Mouse (Mus musculus): ENCODE data around the gene Gtpbp3. TPM values are rescaled to one million over a fixed set of nuclear protein-coding genes. Genes with fewer than 3 reads are reported as not detected.

The Gtpbp3 gene
- total RNA-seq, 2 experiments from 2014 or later: 17.8 to 19.1 TPM

DNA sequence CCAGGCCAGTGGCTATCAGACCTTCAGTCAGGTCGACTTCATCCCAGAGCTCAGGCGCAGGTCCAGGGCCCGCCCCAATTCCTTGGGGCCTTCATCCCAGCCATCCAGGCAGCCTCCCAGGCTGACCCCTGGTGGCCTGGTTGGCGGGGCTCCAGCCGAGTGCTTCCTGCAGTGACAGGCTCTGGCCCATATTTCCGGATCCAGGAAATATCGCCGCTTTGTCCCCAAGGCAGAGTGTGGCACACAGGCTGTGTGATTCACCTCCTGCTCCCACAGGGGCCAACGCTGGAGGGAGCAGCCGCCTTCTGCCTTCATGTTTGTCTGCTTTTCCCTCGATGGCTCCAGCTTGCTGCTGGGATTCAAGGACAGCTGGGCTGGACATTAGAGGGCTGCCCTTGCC lies 8.6 kb downstream of the Gtpbp3 start:
- peak; percentile 80 to 89 for DNase-seq (ENCODE audit: low spot score in 2 of 2)

DNA sequence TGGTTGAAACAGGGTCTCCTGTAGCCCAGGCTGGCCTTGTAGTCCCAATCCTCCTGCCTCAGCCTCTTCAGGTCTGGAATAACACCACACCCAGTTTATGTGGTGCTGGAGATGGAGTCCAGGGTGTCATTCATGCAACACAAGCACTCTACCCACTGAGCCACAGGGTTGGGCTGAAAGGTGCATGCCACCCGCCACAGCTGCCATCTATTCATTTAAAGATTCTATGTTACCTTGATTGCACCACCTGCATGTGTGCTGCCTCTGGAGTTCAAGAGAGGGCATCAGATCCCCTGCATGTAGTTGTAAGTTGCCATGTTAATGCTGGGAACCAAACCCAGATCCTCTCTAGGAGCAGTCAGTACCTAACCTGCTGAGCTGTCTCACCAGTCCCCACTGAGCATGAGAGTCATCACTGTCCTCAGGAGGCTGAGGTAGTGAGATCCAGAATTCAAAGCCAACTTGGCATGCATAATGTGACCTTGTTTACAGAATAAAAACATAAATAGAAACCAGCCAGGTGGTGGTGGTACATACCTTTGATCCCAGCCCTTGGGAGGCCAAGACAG lies 9.3 kb downstream of the Gtpbp3 start:
- no peak for DNase-seq (ENCODE audit: low spot score in 2 of 2)

DNA sequence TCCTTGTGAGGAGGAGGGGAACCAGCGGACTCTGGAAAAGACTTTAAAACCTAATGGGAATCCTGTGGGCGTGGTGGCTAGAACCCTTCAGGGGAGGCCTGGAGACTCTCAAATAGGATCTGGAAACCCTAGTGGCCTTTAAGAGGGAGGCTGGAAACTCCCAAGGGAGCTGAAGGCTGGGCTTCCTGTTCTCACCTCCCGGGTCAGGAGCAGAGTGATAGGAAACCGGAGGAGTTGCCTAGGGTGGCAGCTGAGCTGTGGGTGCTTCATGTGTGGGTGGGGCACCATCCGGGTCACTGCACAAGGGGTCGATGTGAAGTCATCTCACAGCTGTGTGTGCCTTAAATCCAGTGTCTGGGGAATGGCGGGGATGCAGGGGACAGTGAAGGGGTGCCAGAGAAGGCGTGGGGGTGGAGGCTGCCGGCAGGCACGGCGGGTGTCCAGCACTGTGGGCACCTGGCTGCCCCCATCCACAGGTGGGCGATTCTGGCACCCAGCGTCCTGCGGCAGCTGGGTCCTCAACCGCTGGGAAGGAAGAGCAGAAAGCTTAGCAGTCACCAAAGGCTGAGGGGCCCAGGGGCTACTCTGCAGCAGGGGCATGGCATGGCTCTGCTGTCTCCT lies 10.1 kb downstream of the Gtpbp3 start:
- no peak for DNase-seq (ENCODE audit: low spot score in 2 of 2)

DNA sequence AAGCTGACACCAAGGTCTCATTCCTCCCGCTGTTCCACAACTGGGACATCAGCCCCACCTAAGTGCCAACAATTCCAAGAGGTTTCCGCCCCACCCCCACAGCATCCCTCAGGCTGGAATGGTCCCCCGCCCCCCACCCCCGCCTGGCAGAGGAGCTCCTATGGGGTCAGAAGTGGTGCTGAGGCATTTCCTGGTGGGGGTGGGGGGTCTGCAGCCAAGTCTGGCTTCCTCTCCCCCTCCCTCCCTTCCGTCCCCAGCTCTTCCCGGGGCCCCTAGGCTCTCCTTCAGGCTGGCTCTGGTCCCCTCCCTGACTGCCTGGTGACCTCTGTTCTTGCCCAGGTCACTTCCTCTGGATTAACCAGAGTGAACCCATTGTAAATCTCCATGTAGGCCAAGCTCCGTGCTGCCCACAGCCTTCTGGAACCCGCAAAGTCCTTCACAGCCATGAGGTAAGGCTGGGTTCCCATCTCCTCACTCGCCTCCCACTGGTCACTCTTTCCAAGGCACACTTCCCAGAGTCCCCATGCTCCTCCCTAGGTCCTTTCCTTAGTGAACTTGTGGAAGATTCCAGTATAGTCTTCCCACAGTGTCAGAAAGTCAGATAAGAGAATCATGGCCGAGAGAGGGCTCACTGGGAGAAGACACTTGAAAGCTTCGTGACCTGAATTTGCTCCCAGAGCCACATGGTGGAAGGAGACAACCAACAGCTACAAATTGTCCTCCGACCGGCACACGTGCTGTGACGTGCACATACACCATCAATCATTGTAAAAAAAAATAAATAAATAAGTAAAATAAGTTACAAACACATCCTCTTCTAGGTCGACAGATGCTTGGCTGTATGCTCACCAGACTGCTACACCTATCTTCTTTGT lies 11.2 kb downstream of the Gtpbp3 start:
- DNase-seq (ENCODE audit: low spot score in 2 of 2): no peak

DNA sequence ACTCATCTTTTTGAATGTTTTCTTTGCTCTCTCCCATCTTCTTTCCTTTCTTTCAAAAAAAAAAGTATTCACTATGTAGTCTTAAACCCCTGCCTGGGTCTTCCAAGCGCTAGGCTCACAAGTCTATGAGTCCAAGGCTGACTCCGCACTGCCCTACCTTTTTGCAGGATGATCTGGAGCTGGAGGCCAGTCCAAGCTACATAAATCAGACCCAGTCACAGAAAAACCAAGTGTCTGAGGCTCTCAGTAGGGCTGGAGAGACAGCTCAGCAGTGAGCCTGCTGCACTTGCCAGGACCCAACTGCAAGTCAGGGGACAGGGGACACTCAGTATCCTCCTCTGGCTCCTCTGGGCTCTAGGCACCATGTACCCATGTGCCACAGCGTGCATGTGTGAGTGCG lies 16.4 kb downstream of the Gtpbp3 start:
- no peak for DNase-seq (ENCODE audit: low spot score in 2 of 2)

DNA sequence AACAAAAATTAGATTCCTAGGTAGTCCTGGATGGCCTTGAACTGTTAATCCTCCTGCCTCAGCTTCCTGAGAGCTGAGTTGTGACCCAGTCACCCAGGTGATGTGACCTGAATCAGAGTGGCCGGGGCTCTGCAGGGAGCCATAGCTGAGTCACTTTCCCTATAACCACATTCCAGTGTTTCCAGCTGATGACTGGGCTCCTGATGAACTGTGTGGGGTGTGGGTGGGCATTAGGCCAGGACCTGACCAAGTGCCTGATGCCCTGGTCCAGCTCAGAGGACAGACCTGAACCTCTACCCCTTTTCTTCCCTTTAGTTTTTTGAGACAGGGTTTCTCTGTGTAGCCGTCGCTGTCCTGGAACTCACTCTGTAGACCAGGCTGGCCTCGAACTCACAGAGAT lies 17.4 kb downstream of the Gtpbp3 start:
- DNase-seq (ENCODE audit: low spot score in 2 of 2): no peak

DNA sequence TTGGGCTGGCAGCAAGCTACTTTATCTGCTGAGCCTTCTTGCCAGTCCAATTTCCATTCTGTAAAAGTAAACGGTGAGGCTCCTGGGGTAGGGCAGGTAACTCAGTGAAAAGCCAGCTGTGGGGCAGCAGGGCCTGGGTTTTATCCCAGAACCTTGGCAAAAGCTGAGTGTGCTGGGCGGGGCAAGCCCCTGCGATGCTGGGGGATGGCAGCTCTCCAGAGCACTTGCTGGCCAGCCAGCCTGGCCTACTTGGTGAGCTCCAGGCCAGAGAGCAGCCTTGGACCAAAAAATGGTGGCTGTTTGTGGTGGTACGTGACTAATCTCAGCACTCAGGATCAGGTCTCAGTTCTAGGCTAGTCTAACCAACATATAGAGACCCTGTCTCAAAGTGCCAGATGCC lies 18.1 kb downstream of the Gtpbp3 start:
- no peak for DNase-seq (ENCODE audit: low spot score in 2 of 2)

DNA sequence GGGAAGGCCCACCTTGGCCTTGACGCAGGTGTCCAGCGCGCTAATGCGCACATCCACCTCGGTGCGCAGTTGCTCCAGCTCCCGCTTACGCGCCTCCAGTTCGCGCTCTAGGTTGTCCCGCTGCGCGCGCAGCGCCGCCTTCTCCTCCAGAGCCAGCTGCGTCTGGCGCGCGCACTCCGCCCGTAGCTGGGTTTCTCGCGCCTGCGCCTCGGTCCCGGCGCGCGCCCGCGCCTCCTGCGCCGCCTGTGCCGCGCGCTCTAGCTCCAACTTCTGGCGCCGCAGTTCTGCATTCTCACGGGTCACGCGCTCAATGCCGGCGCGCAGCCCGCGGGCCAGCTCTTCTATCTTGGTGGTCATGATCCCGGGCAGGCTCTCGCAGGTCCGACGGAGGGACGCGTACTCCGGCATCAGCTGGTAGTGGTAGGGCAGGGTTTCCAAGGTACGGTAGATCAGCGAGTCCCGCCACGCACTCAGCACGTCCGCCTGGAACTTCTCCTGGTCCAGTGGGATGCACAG lies 19.7 kb downstream of the Gtpbp3 start:
- DNase-seq (ENCODE audit: low spot score in 2 of 2): peak; percentile 60 to 80

DNA sequence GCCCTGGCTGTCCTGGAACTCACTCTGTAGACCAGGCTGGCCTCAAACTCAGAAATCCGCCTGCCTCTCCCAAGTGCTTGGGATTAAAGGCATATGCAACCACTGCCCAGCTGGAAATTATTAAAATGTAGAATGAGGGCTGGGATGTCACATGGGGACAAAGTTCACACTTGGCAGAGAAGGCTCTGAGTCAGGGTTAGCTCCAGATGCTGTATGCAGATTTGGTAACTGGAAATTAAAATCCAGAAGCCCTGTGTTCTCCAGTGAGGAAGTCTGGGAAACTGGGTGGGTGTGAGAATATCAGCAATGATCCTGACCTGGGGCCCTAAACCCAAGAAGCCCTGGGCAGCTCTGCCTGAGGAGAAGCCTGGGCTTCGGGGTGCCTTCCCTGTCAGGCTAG lies 21.4 kb downstream of the Gtpbp3 start:
- no peak for DNase-seq (ENCODE audit: low spot score in 2 of 2)

DNA sequence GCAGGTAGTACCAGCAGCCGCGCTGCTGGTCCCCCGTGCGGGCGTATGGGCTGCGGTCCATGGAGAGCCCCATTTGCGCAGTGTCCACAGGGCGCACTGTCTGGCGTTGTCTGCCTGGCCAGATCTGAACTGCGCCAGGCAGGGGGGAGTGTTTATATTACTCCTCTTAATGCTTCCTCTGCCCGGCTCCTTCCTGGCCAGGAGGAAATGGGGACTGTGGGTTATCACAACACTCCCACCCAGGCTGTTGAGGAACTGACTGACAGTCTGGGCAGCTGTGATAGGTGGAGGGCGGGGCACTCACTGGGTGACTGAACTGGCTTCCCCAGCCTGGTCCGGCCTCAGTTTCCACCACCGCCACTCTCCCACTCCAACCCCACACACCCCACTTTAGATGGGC lies 23.7 kb downstream of the Gtpbp3 start, which contains the start of gene Plvap:
TSS of gene Plvap (minus strand) at position 109 of the 400 bp plus-strand sequence.
- DNase-seq (ENCODE audit: low spot score in 2 of 2): no peak

DNA sequence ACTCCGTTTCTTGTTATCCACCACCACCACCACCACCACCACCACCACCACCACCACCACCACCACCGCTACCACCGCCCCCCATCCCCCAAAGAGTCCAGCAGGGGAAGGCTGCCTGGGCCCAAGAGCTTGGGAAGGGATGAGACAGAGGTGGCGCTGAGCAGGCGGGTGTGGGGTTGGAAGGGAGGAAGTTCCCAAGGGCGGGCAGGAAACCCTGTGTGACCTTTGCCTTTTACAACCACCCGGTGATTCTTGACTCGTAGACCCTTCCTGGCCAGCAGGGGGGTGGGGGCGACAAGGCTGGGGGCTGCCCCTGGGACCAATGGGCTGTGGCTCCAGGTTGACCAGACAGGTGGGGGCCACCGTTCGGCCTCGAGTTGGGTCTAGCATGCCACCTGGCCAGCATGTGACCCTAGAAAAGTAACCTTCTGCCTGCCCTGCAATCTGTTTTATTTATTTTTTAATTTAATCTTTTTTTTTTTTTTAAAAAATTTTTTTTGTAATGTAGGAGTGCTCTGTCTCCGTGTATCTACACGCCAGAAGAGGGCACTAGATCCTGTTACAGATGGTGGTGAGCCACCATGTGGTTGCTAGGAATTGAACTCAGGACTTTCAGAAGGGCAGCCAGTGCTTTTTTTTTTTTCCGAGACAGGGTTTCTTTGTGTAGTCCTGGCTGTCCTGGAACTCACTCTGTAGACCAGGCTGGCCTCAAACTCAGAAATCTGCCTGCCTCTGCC lies 25.3 kb downstream of the Gtpbp3 start:
- DNase-seq (ENCODE audit: low spot score in 2 of 2): no peak

DNA sequence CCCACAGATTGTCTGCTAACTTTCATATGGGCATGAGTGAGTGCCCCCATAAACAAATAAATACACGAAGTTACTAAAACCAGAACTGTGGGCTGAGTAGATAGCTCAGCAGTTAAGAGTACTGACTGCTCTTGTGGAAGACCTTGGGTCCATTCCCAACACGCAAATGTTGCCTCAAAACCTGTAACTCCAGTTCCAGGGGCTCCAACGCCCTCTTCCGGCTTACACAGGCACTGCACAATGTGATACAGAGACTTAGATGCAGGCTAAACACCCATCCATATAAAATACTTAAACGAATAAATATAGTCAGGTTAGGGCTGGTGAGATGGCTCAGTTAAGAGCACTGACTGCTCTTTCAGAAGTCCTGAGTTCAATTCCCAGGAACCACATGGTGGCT lies 27.1 kb downstream of the Gtpbp3 start:
- DNase-seq (ENCODE audit: low spot score in 2 of 2): no peak

DNA sequence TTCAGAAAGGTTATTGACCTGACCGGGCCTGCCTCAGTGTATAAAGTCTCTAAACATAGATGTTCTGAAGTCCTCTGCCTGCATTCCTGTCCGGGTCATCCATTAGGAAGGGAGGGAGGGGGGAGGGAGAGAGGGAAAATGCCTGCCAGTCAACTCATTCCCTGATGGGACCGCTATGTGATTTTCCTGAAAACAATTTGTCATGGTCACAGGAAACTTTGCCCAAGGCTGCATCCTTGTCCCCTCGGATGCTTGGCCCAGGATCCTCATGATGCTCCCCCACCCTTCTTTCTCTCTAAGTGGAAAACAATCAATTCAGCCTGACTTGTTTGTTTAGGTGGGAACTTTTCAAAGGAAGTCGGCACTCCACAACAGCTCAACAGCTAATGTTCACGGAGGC lies 28.9 kb downstream of the Gtpbp3 start:
- no peak for DNase-seq (ENCODE audit: low spot score in 2 of 2)

DNA sequence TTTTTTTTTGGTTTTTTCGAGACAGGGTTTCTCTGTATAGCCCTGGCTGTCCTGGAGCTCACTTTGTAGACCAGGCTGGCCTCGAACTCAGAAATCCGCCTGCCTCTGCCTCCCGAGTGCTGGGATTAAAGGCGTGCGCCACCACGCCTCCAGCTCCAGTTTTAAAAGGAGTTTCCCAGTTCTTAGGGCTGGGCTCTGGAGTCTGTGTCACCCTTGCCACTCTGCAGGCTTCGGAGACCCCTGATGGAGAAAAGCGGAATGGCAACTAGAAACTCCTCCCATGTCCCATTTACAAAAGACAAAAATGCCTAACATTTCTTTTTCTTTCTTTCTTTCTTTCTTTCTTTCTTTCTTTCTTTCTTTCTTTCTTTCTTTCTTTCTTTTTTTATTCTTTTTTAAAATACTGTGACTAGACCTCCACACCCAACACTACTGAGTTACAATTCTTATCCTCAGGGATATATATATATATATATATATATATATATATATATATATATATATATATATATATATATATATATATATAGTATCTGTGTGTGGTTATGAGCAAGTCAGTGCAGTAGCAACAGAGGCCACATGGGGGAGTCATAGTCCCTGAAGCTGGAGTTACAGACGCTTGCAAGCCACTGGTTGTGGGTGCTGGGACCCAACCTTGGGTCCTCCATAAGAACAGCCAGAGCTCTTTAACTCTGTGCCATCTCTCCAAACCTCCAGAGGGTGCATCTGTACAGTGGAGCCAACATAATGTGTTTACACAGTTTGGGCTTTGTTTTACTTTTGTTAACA lies 31.3 kb downstream of the Gtpbp3 start:
- peak in 1 of 2 experiments; percentile 64 for DNase-seq (ENCODE audit: low spot score in 2 of 2)

DNA sequence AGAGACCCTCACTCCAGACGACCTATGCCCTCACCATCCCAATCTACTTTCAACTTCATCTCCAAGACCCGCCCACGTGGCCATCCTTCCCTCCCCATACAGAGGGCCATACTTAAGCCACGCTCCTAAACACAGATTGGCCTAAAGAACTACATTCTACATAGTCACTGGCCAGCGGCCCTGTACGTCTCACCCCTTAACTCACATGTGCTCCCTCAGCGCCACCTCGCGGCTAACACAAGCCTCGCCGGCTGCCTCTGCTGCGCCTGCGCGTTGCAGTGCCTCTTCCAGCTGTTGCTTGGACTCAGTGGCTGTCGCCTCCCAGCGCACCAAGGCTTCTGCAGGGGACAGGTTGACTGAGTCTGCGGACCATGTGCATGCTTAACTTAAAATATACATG lies 33.7 kb downstream of the Gtpbp3 start:
- DNase-seq (ENCODE audit: low spot score in 2 of 2): peak; percentile 96 to 97

DNA sequence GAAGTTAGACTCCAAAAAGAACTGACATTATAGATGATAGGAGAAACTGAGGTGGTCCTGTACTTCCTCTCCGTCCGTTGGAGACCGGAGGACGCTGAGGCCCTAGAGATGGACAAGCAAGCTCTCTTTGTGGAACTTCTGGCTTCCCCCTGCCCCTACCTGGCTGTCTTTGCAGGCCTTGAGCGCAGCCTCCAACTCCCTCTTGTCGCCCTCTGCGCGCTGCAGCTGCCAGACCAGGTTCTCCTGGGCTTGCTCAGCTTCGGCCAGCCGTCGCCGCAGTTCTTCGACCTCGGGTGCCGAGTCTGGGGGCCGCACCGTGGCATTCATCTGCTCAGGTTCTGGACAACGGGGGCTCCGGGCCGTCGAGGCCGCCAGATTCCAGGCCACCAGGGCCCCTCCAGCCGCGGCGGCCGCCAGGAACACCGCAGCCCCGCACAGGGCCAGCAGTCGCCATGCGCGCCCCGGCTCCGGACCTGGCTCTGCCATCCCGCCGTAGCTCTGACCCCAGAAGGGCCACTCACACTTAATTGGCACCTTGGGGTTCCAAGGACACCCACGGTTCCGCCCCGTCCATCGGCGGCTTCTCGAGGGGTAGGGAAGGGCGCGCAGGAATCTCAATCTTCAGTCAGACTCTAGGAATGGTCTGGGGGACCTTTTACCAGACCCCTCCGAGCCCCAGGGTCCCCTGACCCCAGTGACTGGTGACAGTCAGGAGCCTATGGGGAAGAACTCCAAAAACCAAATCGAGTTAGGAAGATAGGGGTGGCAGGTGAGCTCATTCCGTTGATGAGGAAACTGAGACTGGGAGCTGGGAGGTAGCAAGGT lies 37.5 kb downstream of the Gtpbp3 start, which contains the start of gene Ccdc194:
TSS of gene Ccdc194 (minus strand) at position 486 of the 825 bp plus-strand sequence.
- DNase-seq (ENCODE audit: low spot score in 2 of 2): no peak

DNA sequence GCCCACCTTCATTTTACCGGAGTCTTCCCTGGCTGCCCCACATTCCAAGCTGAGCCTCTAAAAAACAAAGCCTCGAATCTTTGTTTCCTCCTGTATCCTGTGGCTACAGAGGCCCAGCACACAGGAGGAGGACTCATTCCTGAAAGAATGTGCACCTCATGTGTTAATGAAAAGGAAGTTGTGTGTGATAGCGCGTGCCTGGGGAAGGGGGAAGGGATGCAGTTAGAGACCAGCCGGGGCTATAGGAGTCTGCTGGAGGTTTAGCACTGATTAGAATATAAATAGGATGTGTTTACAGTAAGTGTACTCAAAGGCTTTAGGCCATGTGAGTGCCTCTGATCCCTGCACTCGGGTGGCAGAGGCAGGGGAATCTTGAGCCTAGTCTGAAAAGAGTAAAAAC lies 38.4 kb downstream of the Gtpbp3 start:
- DNase-seq (ENCODE audit: low spot score in 2 of 2): no peak

DNA sequence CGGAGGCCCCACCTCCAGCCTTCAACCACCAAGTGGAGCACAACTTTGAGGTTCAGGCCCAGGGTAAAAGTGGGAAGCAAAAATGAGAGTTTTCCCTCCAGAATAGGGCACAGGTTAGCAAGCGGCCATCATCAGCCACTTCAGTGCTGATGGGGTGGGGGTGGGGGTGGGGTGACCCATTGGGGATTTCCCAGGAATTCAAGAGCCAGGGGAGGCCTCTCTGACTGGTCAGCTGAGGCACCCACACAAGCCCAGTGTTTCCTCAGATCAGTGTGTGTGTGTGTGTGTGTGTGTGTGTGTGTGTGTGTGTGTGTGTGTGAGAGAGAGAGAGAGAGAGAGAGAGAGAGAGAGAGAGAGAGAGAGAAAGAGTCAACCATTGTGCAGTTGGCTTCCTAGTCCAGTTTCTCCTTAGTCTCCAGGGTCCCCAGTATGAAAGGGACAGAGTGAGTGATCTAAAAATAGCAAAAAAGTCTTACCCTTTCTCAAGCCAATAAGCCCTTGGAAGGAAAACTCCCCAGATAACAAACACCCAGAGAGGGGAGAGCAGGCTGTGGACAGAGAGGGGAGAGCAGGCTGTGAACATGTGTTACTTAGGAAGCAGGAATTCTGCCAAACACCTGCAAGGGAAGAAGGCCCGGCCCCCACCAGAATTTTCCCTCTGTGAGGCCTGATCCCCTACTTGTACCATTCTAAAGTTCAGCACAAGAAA lies 39.4 kb downstream of the Gtpbp3 start:
- DNase-seq (ENCODE audit: low spot score in 2 of 2): no peak
